Mouse (Mus musculus) cerebellum, adult 11-12 months (tissue): ENCODE measurements around the gene Rps27rt.
"Not testable (repeated sequence)": the region's sequence is repeated elsewhere in the genome, so short reads cannot be mapped to it uniquely, and the experiment has no call there.

Experiments used
- DNase-seq: peaks from one replicate; pipeline ENCODE4 v3.0.0; 2022

Gene Rps27rt

DNA sequence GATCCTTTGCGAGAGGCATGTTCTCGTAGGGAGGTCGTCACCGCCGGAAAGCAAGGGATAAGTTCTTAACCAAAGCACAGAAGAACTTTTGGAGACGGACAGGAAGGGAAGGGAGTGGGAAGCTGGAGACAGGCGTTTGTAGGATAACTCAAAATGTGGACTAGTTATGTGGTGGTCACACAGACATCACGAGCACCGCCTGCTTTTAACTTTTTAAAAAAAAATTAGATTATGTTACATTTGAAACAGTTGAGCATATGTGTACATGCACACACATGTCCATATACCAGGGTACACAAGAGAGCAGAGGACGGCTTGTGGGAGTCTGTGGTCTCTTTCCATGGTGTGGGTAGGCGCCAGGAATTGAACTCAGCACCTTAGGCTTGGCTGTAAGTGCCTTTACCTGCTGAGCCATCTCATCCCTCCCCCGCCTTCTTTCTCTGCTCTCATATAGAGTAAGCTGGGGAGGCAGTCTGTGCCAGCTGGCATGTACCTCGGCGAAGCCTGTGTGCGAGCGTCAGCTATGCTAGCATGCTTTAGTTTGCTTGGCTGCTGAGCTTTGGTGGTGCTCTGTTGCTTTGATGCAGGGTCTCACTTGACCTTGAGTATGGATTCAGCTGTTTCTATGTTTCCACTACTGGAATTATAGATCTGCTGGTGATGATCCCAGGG, at the start of gene Rps27rt:
Gene Rps27rt (minus strand): TSS at position 51 of the 672 bp plus-strand sequence.
- DNase-seq: no peak

- DNase-seq: not testable (repeated sequence)
Observed at GRCm38 (mm10) chr9:115031046-115031445, 48.5 kb upstream of the Rps27rt start.

- no peak for DNase-seq
Observed at GRCm38 (mm10) chr9:115030581-115030980, 48.0 kb upstream of the Rps27rt start.

DNA sequence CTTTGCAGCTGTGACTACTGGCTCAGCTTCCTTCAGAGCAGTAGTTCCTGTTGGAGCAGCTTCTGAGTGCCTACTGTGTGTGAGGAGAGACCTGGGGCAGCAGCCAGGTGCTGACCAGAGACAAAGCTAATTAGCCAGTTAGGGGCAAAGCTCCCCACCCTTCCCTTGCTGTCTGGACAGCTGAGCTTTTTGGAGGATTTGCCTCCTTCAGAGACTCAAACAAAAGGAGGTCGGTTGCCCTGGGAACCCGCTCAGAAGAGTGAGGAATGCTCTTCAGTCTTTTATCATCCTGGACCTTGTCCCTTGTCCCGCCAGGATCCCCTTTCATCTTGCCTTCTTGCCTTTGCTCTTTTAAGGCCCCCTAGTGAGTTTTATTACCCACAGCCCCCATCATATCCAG, 46.8 kb upstream of the Rps27rt start:
- DNase-seq: no peak

GRCm38 (mm10) chr9:115023708-115024383, 41.3 kb upstream of the Rps27rt start:
- peak; percentile 56 for DNase-seq

DNA sequence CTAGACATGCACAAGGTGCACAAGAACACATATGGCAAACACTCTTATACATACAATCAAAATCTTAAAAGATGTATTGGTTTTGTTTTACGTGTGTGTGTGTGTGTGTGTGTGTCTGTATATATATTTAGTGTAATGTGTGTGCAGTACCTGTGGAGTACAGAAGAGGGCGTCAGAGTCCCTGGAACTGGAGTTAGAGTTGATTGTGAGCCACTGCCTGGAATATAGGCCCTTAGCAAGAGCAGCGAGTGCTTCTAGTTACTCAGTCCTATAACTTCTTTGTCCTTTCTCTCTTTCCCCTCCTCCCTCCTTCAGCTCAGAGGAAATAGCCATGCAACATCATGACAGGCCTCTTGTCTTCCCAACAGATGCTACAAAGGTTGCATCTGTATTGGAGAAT, 40.6 kb upstream of the Rps27rt start:
- no peak for DNase-seq

GRCm38 (mm10) chr9:115021419-115021818, 38.9 kb upstream of the Rps27rt start:
- no peak for DNase-seq

DNA sequence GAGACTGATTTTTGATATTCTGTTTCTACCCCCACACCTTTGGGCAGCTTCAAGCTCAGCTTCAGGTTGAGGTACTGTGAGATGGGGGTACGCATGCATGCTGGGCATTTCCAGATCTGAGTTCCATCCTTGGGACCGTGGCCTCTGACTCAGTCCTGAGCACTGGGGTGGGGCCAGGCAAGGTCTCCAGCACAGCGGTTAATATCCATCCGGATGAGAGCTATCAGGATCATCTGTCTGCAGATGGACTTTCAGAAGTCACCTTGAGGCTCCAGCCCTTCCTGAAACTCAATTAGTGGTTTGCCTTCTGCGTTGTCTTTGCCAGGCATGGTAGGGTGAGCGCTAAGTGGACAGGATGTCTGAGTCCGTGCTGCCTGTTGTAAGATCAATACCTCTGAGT, 37.6 kb upstream of the Rps27rt start:
- no peak for DNase-seq

GRCm38 (mm10) chr9:115012367-115012766, 29.8 kb upstream of the Rps27rt start:
- DNase-seq: no peak

DNA sequence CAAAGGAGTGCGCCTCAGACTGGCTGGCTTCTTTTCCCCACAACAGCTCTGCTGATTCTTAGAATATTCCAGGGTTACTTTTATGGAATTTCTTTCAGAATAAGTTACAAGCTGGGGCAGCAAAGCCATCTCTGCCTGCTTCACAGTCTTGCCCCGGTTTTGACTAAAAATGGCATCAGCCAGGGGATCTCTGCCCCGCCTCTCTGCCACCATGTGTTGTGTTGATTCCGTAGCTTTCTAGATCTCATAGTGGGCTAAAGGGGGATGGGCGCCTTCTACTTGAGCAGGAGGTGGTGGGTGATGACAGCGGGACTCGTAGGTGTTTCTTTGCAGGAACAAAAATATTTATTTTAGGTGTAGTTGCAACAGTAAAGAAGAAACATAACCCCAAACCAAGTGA, 25.7 kb upstream of the Rps27rt start:
- no peak for DNase-seq

- DNase-seq: no peak
Observed at GRCm38 (mm10) chr9:115007776-115008175, 25.2 kb upstream of the Rps27rt start.

DNA sequence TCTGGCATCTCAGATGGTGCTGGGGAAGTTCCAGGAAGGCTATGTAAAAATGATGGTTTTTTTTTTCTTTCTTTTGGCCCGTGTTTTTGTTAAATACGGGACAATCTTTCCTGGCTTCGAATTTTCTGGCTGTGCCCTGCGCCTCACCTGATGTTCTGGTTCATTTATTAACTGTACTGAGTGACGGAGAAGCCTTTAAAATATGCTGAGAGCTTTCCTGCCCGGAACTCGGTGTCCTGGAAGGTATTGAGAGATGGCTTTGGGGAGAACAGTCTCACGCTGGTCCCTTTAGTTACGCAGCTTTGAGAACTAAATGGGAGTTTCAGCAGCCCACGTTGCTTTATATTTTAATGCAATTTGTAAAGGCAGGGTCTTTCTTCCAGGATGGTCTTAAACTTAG, 22.9 kb upstream of the Rps27rt start:
- no peak for DNase-seq

DNA sequence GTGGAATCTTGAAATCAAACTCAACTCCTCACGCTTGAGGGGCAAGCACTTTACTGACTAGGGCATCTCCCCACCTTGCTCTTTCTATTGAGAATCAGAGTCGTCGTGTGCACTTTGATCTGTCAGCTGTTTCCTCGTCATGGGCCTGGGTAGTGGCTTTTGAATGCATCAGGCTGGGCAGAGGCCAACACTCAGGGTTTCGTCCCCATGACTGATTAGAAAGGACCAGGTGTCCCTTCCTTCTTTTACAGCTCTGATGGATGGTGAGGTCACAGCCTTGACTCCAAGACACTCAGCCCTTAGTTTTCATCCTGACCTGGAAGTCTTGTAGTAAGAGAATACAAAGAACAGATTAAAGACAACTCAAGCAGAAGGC, 17.2 kb upstream of the Rps27rt start:
- no peak for DNase-seq

GRCm38 (mm10) chr9:114999010-114999770, 16.7 kb upstream of the Rps27rt start:
- no peak for DNase-seq

- no peak for DNase-seq
Observed at GRCm38 (mm10) chr9:114996489-114996888, 13.9 kb upstream of the Rps27rt start.

- DNase-seq: no peak
Observed at GRCm38 (mm10) chr9:114995716-114996115, 13.2 kb upstream of the Rps27rt start.

DNA sequence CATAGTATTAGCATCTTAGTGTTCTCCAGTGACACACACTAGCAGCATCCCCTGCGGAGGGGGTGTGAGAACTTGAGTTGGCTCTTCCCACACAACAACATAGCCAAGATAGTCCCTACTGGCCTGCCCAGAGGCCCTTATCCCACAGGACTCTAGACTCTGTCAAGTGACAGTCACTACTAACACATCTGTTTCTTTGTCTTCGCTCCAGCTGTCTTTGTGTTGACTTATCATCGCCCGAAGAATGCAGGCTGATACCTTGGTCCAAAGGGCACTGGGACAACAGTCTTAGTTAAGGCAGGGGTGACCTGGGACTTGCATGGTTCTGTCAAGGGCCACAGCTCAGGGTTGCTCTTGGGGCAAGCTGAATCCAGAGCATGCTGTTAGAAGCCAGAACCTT, 12.7 kb upstream of the Rps27rt start:
- no peak for DNase-seq

DNA sequence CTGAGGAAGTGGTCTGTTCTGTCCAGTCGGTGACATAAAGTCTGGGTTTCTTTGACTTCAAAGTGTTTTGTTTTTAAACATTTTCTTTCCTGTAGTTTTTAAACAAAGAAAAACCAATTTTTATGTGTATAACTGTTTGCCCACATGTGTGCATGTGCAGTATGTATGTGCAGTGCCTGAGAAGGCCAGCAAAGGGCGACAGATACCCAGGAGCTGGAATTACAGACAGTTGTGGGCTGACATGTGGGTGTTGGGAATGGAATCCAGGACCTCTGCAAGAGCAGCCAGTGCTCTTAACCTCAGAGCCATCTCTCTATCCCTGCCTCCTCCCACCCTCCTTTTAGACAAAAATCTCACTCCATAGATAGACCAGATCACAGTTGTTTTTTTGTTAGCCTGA, 10.0 kb upstream of the Rps27rt start:
- no peak for DNase-seq

- DNase-seq: no peak
Observed at GRCm38 (mm10) chr9:114990421-114990820, 7.9 kb upstream of the Rps27rt start.

DNA sequence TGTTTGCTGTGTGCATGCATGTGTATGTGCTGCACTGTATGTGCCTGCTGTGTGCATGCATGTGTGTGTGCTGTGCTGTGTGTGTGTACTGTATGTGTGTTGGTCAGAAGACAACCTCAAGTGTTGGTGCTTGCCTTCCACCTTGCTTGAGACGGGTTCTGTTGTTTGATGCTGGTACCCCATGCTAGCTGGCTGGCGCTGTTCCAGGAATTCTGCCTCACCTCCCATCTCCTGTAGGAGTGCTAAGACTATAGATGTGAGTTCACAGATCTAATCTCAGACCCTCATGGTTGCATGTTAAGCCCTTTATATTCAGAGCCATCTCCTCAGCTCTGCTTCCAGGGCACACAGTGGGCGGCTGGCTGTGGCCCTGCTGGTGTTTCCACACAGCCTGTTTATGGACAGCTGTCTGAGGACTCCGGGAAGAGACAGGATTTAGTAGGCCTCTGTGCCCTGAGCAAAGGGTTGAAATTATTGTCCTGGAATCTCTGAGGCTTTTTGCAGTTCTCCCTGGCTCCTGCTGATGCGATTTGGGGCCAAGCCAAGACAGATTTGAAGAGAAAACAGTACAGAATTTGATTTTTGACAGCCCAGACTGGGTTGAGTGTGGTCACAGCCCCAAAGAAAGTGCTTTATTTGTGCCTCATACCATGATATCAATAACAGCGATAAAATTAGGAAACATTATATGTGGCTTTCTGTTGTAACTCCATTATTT, 6.2 kb upstream of the Rps27rt start:
- no peak for DNase-seq

GRCm38 (mm10) chr9:114988029-114988428, 5.5 kb upstream of the Rps27rt start:
- DNase-seq: no peak

DNA sequence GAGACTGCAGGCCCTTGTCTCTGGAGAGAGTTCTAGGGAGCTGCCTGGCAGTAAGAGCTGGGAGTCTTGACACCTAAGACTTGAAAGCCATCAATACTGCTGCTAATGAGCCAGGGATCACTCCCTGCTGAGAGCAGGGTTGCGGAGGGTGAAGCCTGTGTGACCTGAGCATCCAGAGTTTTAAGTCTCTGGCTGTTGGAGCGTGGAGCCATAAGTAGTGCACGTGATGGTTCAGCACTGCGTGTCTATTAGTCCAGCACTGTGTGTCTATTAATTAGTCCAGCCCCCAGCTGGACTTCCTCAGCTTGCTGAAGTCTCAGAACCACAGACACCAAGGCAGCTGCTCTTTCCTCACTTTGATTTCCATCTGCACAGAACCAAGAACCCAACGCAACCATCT, 3.8 kb upstream of the Rps27rt start:
- no peak for DNase-seq

DNA sequence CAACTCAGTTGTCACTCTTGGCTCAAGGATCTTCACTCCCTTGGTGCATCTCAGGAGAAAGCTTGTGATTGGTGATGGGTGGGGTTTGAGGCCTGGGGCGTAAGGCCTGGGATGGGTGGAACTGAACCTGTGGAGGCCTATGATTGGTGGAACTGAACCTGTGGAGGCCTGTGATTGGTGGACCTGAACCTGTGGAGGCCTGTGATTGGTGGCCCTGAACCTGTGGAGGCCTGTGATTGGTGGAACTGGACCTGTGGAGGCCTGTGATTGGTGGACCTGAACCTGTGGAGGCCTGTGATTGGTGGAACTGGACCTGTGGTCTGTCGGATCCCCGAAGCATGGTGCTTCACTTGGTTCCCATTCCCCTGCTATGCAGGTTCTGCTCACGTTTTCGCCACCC, 3.2 kb upstream of the Rps27rt start:
- no peak for DNase-seq
